Mouse (Mus musculus) brain, embryonic 14.5 days (tissue): ENCODE results near the gene Alg5.

ENCODE experiments used
- CTCF ChIP-seq: fragments of 200-500 bp; IDR thresholded peaks from 2 replicates; pipeline ENCODE4 v1.5.1; 2012; ENCODE audit warnings: inconsistent platforms, mild to moderate bottlenecking, moderate library complexity, borderline replicate concordance; ENCODE audit not compliant: insufficient read depth, insufficient read length; ENCODE audit errors: extremely low read depth
- POLR2A ChIP-seq: fragments of 200-500 bp; IDR thresholded peaks from 2 replicates; pipeline ENCODE4 v1.6.1; 2012; ENCODE audit warnings: mild to moderate bottlenecking, inconsistent platforms, borderline replicate concordance; ENCODE audit not compliant: poor library complexity, insufficient read depth, insufficient read length, severe bottlenecking; ENCODE audit errors: extremely low read depth

DNA sequence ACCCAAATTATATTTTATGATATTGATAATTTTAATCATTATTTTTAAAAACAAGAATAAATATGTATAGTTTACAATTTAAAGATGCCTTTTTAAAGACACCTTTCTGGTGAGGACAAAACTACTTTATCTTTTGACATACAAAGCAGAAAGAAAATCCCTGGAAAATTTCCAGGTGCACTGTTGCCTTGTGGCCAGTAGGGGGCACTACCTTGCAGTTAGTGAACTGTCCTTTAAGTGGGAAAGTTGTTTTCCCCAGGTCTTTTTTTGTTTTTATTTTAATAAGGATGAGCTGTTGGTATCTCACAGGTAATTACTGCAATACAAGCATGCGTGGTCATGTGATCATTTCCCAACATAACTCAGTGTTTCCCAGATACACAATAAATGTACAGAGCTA is 60.5 kb downstream of the Alg5 start:
- TF ChIP-seq POLR2A (no peak), CTCF (peak; percentile 50; the same call in 1 of the 2 replicates)
